Mouse (Mus musculus) MEL (cell line): ENCODE measurements around the gene Hist1h3c.

Experiments
- MAFK ChIP-seq: IDR thresholded peaks from 2 replicates; pipeline ENCODE4 v1.6.1; 2011; ENCODE audit warnings: low read depth, mild to moderate bottlenecking, low read length, improper control_type of control experiment, borderline replicate concordance
- ZMIZ1 ChIP-seq: IDR thresholded peaks from 2 replicates; pipeline ENCODE4 v1.6.1; 2012; ENCODE audit warnings: low read depth, mild to moderate bottlenecking, inconsistent platforms, low read length, improper control_type of control experiment, moderate library complexity

DNA sequence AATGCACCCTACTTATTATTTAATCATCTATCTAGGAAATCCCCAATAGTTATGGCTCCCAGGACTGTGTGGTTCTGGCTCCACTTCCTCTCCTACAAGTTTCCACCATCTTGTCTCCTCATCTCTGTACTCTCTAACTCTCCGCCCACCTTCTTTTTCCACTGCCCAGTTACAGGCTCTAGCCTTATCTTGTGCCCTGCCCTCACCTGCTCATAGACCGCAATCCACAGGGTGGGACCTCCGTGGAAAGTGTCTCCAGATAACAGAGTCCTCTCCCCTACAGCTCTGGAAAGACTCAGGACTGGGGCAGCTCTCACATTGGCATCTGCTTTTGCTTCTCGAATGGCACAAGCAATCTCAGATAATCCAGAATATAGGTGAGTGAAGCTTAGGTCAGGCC is 33.6 kb upstream of the Hist1h3c start:
- no peak for TF ChIP-seq ZMIZ1
- TF ChIP-seq MAFK = no peak
